Mouse (Mus musculus) mesoderm, embryonic 11.5 days (tissue): ENCODE results near the gene Cdkn1a.
"Not testable (repeated sequence)": the region's sequence is repeated elsewhere in the genome, so short reads cannot be mapped to it uniquely, and the experiment has no call there.

Experiments
- DNase-seq: peaks from one replicate; pipeline ENCODE4 v3.0.0-alpha.2; 2012; ENCODE audit warnings: low read depth, low spot score

Gene Cdkn1a

DNA sequence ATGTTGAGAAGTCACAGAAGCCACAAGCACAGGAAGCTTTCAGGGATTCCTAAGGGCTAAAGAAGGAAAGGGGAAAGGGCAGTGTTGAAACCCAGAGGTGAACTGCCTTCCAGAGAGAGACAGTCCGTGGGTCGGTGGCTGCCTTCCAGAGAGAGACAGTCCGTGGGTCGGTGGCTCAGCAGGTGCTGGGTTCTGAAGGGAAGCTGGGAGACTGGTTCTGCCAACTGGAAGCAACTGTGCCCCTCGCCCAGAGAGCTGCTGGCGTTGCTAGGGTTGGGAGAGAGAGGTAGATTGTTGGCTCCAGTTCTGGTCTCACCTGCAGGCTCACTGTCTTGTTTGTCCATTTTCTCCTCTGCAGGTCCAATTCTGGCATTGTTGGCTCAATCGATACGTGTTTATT lies 32.3 kb upstream of the Cdkn1a start:
- DNase-seq = no peak

- DNase-seq = no peak
Measured at GRCm38 (mm10) chr17:29059581-29059980, 31.2 kb upstream of the Cdkn1a start.

- no peak for DNase-seq
Measured at GRCm38 (mm10) chr17:29060946-29061345, 29.8 kb upstream of the Cdkn1a start.

- DNase-seq = no peak
Measured at GRCm38 (mm10) chr17:29062119-29063035, 28.4 kb upstream of the Cdkn1a start.

DNA sequence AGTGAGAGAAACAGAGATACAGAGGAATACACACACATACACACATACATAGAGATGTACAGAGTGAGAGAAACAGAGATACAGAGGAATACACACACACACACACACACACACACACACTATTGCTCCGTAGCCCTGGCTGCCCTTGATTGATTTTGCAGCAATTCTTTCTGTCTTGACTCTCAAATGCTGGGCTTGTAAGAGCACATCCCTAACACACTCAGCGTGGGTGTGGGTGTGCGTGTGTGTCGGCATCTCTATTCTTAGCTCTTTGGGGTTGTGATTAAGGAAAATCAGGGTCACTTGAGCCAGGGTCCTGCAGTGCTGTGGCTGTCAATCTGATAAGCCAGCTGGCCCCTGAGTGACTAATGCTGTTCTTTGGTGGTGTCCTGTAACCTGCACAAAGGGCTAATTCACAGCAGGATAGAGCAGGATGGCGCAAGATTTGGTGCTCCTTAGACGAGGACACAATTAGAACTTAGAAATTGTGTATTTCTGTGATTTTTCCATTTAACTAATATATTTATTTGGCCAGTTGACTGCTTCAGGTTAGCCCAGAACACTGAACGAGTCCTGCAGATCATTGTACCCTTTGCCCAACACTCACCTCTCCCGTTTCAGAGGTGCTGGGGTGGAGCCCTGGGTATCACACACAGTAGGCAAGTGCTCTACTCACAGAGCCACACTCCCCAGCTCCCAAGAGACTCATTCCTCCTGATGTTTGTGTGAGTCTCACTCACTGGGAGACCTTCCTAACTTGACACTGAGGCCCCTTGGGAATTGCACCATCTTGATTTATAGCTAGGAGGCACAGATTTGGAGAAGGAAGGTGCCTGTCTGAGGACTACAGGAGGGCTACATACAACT lies 27.4 kb upstream of the Cdkn1a start:
- DNase-seq = no peak

GRCm38 (mm10) chr17:29063988-29064285 lies 26.8 kb upstream of the Cdkn1a start:
- DNase-seq = no peak

DNA sequence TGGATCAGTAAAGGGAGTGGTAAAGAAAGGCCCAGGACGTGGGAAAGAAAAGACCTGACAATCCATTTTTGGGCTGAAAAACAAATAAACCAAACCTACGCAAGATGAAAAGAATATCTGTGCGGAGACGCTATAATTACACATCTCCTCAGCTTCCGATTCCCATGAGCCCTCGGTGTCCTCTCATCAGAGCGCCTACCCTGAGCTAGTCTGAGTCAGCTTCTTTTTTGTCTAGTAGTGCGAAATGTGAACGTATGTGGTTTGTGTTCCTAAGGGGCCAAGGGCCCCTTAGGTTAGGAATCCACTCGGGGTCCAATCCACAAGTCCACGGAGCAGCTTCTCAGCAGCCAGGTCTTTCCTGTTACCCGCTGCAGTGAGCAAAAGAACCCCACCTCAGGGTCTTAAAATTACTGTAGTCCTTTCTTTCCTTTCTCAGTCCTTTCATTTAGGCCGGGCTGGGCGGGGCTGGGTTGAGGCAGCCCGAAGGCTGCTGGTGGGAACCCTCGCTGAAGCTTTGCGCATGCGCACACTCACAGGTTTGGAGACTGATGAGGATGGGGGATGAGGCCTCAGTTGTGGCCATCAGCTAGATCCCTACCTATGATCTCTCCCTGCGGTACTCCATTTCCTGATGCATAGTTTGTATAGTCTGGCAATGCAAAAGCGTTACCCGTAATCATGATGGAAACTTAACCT lies 25.4 kb upstream of the Cdkn1a start:
- DNase-seq = no peak

DNA sequence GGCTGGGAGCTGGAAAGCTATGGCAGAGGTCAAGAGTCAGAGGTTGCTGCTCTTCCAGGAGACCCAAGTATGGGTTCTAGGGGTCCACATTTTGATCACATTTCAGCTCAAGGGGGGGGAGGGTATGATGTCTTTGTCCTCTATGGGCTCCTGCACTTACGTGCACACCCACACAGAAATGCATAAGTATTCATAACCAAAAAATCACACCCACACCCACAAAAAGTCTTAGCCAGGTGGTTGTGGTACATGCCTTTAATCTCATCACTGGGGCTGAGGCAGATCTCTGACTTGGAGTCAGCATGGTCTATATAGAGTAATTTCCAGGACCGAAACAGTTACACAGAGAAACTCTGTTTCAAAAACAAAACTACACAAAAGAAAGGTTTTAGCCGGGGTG lies 24.8 kb upstream of the Cdkn1a start:
- DNase-seq = no peak

- DNase-seq = not testable (repeated sequence)
Measured at GRCm38 (mm10) chr17:29067416-29067815, 23.4 kb upstream of the Cdkn1a start.

- DNase-seq = no peak
Measured at GRCm38 (mm10) chr17:29067847-29068246, 22.9 kb upstream of the Cdkn1a start.

GRCm38 (mm10) chr17:29069063-29069462 lies 21.7 kb upstream of the Cdkn1a start:
- DNase-seq = no peak

- DNase-seq = no peak
Measured at GRCm38 (mm10) chr17:29071820-29072219, 19.0 kb upstream of the Cdkn1a start.

GRCm38 (mm10) chr17:29072701-29073307 lies 18.0 kb upstream of the Cdkn1a start:
- no peak for DNase-seq

GRCm38 (mm10) chr17:29073313-29073712 lies 17.5 kb upstream of the Cdkn1a start:
- DNase-seq = no peak

DNA sequence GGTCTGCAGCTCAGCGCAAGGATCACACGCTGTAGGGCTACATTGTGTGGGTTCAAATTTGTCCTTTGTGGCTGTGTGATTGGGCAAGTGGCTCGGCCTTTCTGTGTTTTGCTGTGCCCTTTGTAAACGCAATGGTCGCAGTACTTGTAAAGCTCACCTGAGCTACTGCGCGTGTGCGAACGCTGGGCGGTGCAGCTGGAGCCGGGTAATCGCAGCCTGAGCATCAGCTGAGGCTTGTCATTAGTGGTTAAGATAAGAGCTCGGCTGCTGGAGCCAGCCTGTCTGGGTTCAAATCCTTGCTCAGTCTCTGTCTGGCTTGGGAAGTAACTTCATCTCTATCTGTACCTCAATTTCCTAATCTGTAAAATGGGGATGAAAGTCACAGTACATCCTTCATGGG lies 16.7 kb upstream of the Cdkn1a start:
- no peak for DNase-seq

DNA sequence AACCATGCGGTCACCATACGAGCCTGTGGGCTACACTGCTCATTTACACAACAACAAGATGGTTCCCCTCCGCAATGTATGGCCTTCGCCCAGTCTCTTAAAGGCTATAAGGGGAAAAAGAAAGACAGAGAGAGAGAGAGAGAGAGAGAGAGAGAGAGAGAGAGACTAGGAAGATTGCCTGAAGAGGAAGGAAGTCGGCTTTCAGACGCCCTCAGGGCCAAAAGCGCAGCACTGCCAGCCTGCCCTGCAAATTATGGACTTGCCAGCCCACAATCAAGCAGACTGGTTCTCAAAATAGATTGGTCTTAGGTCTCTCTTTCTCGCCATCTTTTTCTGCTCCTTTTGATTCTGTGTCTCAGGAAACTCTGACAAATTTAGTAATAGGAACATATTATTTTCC lies 14.5 kb upstream of the Cdkn1a start:
- no peak for DNase-seq

GRCm38 (mm10) chr17:29077786-29078509 lies 12.8 kb upstream of the Cdkn1a start:
- no peak for DNase-seq

DNA sequence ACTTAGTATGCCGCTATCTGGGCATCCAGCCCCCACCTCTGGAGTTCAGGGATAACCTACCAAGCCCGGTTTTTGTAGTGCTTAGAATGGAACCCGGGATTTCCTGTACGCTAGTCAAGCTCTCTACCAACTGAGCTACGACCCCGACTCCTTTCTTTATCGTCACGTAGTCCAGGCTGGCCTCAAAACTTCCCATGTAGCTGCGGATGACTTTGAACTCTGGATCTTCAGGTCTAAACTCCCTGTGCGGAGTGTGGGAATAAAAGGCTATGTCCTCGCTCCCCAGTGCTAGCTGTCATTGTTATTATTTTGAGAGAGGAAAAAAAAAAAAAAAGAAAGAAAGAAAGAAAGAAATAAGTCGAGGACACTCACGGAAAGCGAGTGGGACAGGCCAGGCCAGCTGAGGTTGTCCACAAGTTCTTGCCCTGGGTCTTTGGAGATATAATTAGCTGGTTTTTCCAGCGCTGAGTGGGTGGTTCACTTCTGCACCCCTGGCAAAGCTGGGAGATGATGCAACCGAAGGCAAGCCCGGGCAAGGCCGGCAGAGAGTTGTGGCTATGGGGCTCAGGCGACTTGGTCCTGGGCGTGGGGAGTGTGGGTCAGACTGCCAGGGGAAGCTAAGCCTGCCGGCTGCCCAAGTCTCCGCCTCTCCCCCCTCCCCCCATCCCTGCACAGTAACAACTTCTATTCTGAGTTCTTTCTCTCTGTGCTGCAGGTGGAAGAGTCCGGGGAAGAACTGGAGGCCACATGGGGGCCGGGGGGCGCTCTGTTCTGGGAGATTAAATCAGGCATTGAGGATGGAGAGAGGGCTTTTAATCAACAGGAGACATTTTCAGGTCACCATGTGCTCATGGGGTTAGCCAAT lies 12.0 kb upstream of the Cdkn1a start:
- no peak for DNase-seq

DNA sequence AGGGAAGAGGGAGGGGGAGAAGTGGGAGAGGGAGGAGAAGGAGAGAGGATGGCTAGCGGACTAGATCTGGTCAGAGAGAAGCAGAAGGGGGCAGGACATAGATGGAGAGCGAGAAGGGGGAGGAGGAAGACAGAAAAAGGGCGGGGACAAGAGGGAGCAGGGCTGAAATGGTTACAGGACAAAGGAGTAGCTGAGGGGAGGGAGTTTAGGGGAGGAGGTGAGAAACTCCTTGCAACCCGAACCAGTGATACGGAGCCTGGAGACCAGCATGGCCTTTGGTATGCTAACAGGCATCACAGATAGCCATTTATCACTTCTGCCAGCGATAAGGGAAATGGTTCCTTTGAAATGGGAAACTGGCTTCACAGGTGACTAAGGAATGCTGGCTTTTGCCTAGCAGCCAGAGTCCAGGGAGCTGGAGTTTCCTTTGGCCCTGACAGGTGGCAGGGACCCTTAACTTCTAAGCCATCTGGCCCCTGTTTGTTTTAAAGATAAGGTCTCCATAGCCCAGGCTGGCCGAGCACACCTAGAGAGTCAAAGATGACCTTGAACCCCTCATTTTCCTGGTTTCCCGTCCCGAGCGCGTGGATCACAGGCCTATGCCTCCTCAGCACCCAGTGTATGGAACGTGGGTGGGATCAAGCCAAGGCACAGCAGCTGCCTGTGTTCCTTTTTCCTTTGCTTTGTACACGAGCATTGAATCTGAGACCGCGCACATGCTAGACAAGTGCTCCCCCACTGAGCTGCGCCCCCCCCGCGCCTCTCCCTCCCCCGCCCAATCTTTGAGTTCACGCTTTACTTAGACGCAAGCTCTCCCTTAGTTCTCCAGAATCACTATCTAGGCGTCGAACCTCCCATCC lies 9.8 kb upstream of the Cdkn1a start:
- peak; percentile 70 for DNase-seq
